Mouse (Mus musculus) T-helper 2 cell (primary cell): Measurements from ENCODE around the gene Lipk.

Experiments used
- in situ Hi-C: fragments of 300-600 bp; cut with MboI, MseI; formaldehyde crosslinking; loops from one replicate; pipeline ENCODE4 v1.15.1; 2025; ENCODE audit warnings: high pct_unique_total_duplicates

Gene Lipk

GRCm38 (mm10) chr19:34008002-34008401 is at the start of gene Lipk:
TSS of gene Lipk (plus strand) at chr19:34008290.
- in situ Hi-C loops, result no loop called here

DNA sequence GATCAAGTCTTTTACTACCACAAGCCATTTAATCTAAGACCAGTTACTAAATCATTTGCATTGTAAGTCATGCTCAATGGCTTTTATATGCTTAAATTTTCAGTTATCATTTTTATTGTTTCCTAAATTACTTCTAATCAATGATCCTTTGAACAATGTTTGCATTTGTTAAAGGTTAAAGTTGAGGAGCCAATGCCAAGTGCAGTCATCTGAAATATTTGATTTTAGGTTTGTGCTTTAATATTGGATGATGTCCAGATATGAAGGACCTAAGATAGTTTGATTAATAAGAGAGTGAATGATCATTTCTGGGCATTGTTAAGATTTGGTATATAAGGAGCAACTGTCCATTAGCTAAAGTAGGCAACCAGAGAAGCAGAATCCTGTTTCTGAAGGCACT is 47.2 kb upstream of the Lipk start, which contains the start of gene Lipf:
Gene Lipf (plus strand): TSS at position 301 of the 400 bp plus-strand sequence.
- in situ Hi-C loops, result no loop called here

- in situ Hi-C loops, result no loop called here
Observed at GRCm38 (mm10) chr19:33979007-33979406, 29.1 kb upstream of the Lipk start.

DNA sequence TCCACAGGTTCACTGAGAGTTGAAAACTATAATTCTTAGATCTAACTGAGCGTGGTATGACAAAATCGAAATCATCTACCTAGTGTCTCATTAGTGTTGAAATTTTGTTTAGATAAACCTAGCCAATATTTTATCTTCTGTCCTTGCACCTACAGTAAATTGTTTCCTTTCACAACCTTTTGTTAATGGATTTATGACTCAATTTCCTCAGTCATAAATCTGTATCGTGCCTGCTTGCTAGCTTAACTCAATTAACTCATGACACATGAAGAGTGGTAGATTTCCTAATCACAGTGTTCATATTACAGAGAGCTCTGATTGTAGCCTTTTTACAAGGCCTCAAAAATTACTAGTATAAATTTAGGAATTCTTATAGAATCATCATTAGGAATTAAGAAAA is 25.0 kb upstream of the Lipk start:
- in situ Hi-C loops, result no loop called here

DNA sequence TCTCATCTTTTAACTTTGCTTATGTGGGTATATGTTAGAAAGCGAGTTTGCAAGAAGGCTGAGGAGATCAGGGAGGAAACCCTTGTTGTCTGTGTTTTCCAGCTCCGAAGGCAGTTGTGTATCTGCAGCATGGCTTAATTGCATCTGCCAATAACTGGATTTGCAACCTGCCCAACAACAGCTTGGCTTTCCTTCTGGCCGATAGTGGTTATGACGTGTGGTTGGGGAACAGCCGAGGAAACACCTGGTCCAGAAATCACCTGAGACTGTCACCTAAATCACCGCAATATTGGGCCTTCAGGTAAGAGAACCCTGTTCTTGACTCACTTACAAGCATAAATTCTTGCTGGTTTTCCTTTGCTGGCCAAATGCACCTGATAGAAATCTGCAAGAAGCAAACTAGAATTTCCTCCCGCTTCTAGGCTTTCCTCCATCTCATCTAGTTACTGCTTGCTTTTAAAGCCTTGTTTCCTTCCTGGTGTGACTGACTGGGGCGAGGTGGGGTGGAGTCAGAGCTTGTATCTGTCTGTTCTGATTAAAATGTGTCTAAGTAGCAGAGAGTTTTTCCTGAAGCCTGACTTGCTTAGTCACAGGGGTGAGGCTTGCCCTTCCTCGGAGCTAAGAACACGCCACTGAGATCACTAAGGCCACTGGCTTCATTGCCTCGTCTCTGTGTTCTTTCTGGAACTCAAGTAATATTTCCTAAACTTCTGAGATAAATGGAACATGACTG is 13.5 kb downstream of the Lipk start:
- in situ Hi-C loops, result no loop called here

DNA sequence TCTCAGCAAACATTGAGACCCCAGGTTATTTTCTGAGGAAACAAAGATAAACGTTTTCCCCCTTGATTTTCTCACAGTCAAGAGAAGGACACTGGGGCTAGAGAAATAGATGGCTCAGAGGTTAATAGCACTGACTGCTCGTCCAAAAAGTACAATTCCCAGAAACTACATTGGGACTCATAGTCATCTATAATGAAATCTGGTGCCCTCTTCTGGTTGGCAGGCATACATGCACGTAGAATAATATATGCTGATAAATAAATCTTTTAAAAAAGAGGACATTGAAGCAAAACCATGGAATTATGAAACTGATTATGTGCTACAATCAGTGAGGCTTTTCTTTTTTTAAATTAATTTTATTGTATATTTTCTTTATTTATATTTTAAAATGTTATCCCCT is 14.7 kb downstream of the Lipk start:
- in situ Hi-C loops, result no loop called here

DNA sequence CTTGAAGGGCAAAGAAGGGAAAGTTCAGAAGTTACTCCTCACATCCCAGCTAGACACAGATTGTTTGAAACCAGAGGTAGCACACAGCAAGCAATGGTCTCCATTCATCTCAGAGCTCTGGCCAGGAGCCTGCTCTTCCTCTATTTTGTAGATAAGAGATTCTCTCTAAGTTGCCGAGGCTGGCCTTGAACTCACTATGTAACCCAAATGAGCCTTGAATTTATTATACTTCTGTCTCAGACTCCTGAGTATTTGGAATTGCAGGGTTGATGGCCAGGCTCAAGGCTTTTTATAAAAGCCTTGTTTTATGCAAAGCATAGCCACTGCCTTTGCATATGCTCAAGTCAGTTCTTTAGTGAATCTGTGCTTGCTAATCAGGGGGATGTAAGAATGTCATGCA is 31.6 kb downstream of the Lipk start:
- in situ Hi-C loops, result loop anchor here (10.0 kb wide), 1 partner anchor 1235 kb away; no protein-coding TSS in a partner anchor

DNA sequence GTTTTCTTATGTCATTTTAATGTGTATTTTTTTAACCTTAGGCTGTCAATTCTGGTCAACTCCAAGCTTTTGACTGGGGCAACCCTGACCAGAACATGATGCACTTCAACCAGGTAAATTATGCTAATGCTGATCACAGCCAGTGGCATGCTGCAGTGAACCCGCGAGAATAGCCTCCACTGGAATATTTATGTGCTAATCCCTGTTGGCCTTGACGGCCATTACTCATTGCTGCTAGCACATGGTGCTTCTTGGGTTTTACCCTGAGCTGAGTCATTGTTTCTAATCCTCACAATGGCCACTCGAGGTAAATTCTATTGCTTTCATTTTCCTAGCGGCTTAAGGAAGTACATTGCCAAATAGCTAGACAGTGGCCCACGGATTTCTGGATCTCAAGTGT is 34.9 kb downstream of the Lipk start:
- in situ Hi-C loops, result loop anchor here (10.0 kb wide), 1 partner anchor 1232 kb away; no protein-coding TSS in a partner anchor

- in situ Hi-C loops, result loop anchor here (10.0 kb wide), 1 partner anchor 1225 kb away; no protein-coding TSS in a partner anchor
Observed at GRCm38 (mm10) chr19:34049371-34050039, 41.4 kb downstream of the Lipk start.

DNA sequence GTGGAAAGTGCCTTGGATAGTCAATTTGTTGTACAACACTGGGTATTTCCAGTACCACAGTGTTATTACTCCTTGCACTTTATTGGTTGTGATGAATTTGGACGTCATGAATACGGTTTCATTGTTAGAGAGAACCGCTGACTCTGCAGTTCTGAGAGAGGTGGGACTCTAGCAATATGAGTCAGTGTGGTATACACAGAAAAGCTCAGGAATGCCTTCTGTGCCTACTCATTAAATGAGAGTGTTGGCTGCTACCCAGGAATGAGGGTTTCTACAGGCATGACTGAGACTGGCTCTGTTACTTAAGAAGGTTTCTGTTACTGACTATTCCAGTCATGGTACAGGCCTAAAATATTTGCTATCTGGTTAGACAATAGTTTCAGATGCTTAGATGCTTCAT is 43.4 kb downstream of the Lipk start:
- in situ Hi-C loops, result no loop called here

DNA sequence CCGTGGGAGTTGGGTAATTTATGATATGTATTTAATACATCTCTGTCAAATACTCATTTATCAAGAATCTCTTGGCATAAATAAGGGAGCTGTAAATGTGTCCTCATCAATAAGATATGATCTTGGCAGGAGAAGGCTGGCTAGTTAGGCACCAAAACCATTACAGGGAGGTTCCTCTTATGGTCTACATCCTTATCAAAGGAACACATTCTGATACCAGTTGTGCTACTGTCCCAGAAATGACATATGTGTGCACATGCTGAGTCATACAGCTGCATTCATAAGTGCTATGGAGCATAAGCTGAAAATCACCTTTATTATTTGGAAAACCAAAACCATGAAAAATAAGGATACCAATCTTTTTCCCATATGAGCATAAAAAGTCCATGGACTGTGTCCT is 55.5 kb downstream of the Lipk start:
- in situ Hi-C loops, result no loop called here

DNA sequence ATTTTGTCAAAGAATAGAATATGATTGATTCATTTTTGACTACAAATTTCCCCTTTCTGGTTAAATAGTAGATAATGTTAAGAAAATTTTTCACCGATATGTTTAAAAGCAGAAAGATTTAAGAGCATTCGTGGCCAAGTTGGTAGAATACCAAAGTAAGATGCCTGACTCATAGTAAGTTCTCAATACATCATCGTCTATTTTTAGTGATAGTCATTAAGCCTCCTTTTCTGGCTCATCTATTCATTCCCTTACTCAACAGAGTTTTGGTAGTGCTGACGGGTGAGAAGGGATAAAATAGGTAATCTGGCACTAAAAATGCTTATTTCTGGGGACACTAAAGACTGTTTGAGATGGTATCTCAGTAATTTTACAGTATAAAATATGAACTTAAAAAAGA is 56.0 kb downstream of the Lipk start:
- in situ Hi-C loops, result no loop called here

- in situ Hi-C loops, result no loop called here
Observed at GRCm38 (mm10) chr19:34066779-34067472, 58.8 kb downstream of the Lipk start, which contains the start of gene Lipn. TSS of gene Lipn (plus strand) at chr19:34067358.

DNA sequence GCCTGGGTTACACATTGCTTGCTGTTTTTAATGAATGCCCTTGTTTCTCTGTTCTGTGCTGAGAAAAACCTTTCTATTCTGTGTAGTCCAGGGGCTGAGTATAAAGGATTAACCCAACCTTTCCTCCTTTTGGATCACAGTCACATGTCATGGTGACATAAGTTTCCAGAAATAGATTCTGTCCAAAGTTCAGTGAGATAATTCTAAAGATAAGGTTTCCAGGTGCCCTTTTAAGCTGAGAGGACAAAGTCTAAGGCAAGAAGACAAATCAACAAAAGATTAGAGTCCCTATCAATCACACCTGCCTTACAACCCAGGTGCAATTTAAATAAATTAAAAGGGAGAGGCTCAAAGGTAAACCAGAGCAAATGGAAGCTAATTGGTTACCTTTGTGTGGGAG is 66.1 kb downstream of the Lipk start:
- in situ Hi-C loops, result no loop called here

- in situ Hi-C loops, result no loop called here
Observed at GRCm38 (mm10) chr19:34078130-34078529, 70.0 kb downstream of the Lipk start.

GRCm38 (mm10) chr19:34089011-34089680 is 81.1 kb downstream of the Lipk start:
- in situ Hi-C loops, result no loop called here

DNA sequence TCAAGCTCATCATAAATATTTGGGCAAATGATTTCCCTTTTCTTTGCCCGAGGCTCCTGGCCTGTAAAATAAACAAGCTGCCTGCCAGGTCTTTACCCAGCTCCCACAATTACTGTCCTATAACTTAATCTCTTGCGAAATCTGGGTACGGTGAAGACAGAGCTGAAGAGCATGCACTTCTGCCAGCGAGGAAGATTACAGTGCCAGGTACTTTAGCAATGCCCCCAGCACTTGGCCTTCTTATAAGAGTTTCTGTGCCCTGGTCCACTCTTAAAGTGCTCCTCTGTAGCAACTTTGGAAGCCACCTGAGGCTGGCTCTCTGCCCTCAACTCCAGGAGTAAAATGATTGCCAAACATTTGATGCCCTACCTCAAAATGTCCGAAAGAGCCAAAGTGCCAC is 87.3 kb downstream of the Lipk start:
- in situ Hi-C loops, result no loop called here

GRCm38 (mm10) chr19:34096228-34096627 is 88.1 kb downstream of the Lipk start:
- in situ Hi-C loops, result no loop called here
